Mouse (Mus musculus) left cerebral cortex, postnatal 10 days (tissue): ENCODE measurements around the gene Cacng2. TPM values are rescaled to one million over a fixed set of nuclear protein-coding genes. Genes with fewer than 3 reads are reported as not detected.
"Not testable (repeated sequence)": the region's sequence is repeated elsewhere in the genome, so short reads cannot be mapped to it uniquely, and the experiment has no call there.

Experiments used
- DNase-seq, 2 experiments: peaks; one replicate each; pipeline ENCODE4 v3.0.0; 2021 to 2022; ENCODE audit warnings: low spot score in 2 of 2, mixed read lengths in 1 of 2; ENCODE audit errors: extremely low spot score in 1 of 2
- intact Hi-C: fragments of 180-260 bp; cut with DNase I; formaldehyde crosslinking; loops from one replicate; pipeline ENCODE4 v1.15.1; 2025
- total RNA-seq, 2 experiments: library from RNA; stranded (reverse); gene quantifications; 2 replicates each; pipeline ENCODE4 v1.2.3; 2021

Cacng2 gene
- total RNA-seq, 2 experiments from 2014 or later = 53.3 to 55.1 TPM

- intact Hi-C loops = no loop called here
- DNase-seq = no peak
These were observed 77.1 kb downstream of the Cacng2 start for GRCm38 (mm10) chr15:78042706-78043105.

DNA sequence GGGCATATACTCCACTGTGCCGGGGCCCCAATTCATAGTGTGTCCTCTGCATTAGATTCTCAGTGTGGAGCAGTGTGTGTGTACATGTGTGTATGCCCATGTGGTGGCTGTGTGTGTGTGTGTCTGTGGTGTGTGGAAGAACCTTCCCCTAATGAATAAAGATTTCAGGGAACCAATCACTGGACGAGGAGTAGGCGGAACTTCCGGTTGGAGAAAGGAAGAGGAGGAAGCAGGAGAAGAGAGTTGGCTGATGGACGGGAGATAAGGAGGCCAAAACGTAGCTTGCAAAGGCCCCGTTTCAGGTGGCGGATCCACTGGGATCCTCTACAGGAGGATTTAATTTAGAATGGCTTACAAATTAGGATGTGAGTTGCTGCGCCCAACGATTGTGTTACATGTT, 82.2 kb downstream of the Cacng2 start:
- DNase-seq = no peak
- intact Hi-C loops = no loop called here

GRCm38 (mm10) chr15:78036586-78036985, 83.2 kb downstream of the Cacng2 start:
- intact Hi-C loops = no loop called here
- DNase-seq = no peak

DNA sequence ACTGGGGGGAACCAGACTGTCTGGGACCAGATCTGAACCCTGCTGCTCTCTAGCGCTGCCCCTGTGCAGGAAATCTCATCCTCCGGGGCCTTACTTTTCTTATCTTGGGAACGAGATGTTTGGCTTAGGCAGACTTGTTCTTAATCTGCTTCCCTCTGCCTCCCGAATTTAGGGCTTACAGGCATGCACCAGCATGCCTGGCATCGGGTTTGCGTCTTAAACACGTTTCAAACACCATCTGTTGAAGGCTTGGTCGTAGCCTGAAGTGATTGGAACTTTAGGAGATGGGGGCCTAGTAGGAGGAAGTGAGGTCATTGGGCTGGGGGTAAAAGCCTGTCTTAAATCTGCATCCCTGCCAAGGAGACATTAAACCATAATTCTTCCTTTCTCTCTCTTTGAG, 89.9 kb downstream of the Cacng2 start:
- intact Hi-C loops = no loop called here
- no peak for DNase-seq

GRCm38 (mm10) chr15:78026521-78026920, 93.3 kb downstream of the Cacng2 start:
- intact Hi-C loops = no loop called here
- peak in 1 of 2 experiments; percentile 26 for DNase-seq

- DNase-seq = no peak
- intact Hi-C loops = no loop called here
These were observed 95.6 kb downstream of the Cacng2 start for GRCm38 (mm10) chr15:78024211-78024610.

DNA sequence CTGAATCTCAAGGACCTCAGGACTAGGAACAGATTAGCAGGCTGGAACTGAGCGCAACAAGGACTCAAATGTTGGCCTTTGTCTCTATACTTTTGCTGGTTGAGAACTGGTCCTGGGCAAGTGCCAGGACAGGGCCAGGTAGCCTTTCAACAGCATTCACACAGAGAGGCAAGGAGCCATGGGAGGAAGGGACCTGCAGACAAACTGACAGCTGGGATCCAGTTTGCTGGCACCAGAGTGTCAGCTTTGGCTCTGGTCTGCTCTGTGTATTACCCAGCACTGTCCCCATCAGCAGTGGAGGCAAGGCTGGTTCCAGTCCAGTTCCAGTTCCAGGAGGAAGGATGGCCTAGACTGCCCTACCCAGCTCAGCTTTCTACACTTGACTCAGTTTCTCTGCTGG, 105.8 kb downstream of the Cacng2 start:
- no peak for DNase-seq
- intact Hi-C loops = no loop called here

- intact Hi-C loops = not testable (repeated sequence)
These were observed 111.6 kb downstream of the Cacng2 start for GRCm38 (mm10) chr15:78008206-78008605.

GRCm38 (mm10) chr15:78003929-78004328, 115.9 kb downstream of the Cacng2 start:
- DNase-seq = no peak

More at GRCm38 (mm10) chr15:78008206-78008605, 111.6 kb downstream of the Cacng2 start:
- DNase-seq = not testable (repeated sequence)

GRCm38 (mm10) chr15:78001400-78001799, 118.4 kb downstream of the Cacng2 start:
- DNase-seq = no peak
- intact Hi-C loops = no loop called here

More at GRCm38 (mm10) chr15:78003929-78004328, 115.9 kb downstream of the Cacng2 start:
- intact Hi-C loops = no loop called here

GRCm38 (mm10) chr15:77988541-77988940, 131.3 kb downstream of the Cacng2 start:
- intact Hi-C loops = loop anchor here (10.0 kb wide), 2 partner anchors 346 to 436 kb away; partner anchors contain the start of gene Kctd17
- DNase-seq = no peak

- no peak for DNase-seq
- intact Hi-C loops = loop anchor here (5.0 to 10.0 kb wide), 4 partner anchors 134 to 441 kb away; partner anchors contain the start of genes Ift27 and Kctd17
These were observed 136.4 kb downstream of the Cacng2 start for GRCm38 (mm10) chr15:77983391-77983790.

DNA sequence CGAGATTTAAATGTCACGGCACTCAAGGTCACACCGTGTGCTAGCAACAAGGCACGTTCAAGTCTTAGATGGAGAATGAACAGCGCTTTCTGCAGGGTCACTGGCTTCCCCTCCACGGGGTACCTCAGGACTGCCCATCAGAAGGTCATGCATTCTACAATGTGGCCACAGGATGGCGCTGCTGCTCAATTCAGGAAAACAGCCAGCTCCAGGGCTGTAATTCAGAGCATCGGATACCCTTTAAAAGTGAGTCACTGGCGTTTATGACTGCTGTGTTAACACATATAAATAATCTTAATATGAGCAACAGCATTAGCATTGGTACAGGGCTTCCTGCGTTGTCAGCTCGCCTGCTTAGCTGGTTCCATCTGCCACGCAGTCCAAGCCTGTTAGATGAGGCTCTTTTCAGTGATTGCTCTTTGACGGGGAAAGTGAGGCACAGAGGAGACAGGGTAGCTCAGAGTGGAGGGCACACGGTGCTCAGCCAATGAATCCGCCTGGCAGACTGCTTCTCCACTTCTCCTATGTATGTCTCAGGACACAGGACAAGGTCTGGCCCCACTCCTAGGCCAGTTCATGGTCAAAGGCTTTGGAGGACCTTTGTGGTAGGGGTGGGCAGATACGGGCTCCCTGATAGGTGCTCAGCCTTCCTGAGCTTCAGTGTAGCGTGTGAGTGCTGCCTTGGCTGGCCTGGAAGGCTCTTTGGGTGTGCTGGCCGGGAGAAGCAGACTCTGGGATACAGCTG, 137.5 kb downstream of the Cacng2 start:
- DNase-seq = peak; percentile 70 to 76
- intact Hi-C loops = loop anchor here (5.0 to 10.0 kb wide), 4 partner anchors 135 to 442 kb away; partner anchors contain the start of genes Ift27 and Kctd17

GRCm38 (mm10) chr15:77981181-77981680, 138.6 kb downstream of the Cacng2 start:
- intact Hi-C loops = loop anchor here (2.0 to 10.0 kb wide), 5 partner anchors 136 to 444 kb away; partner anchors contain the start of genes Ift27 and Kctd17
- DNase-seq = no peak

- peak in 1 of 2 experiments; percentile 40 for DNase-seq
- intact Hi-C loops = no loop called here
These were observed 140.4 kb downstream of the Cacng2 start for GRCm38 (mm10) chr15:77979427-77979865.

DNA sequence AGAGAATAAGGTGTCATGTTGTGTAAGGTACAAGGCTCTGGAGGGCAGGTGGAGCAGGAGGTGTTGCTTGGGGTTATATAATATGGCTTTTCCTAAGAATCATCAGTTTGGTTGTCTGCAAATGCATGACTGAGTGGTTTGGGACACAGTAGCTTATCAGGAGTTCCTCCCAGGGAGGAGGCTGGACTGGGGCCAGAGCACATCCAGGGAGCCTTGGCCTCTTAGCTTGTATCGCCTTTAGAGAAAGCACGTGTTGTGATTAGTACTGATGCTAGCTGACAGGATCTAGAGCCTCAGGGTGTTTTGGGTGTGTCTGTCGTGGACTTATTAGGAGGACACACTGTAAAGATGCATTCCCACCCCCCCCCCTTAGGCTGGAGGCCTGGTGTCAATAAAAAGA, 142.2 kb downstream of the Cacng2 start:
- DNase-seq = no peak
- intact Hi-C loops = no loop called here

DNA sequence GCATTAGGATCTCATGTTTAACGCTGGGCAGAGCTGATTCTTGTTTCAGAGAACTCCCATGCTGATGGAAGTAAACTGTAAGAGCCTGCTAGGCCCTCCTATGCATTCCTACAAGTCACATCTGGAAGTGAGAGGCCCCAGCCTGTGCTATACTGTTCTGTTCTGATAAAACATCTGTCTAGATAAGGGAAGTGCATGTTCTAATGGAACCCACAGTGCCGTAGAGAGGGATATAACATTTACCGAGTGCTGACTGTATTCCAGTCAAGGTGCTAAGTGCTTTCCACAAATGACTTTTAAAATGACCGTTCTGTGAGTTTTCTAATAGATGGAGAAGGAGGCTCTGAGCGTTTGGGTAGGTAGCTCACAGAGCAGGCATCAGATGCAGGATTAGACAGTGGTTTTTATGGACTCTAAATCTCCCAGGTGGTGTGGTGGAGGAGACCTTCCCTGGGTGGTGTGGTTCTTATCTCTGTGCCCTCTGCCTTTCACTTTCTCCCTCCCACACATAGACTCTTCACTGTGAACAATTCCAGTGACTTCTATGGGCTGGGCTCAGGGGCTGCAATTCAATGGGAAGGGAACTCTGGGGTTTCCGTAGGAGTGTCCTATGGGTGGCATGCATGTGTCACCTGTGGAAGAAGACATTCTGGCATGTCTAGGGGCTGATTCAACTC, 145.5 kb downstream of the Cacng2 start:
- intact Hi-C loops = no loop called here
- DNase-seq = no peak

DNA sequence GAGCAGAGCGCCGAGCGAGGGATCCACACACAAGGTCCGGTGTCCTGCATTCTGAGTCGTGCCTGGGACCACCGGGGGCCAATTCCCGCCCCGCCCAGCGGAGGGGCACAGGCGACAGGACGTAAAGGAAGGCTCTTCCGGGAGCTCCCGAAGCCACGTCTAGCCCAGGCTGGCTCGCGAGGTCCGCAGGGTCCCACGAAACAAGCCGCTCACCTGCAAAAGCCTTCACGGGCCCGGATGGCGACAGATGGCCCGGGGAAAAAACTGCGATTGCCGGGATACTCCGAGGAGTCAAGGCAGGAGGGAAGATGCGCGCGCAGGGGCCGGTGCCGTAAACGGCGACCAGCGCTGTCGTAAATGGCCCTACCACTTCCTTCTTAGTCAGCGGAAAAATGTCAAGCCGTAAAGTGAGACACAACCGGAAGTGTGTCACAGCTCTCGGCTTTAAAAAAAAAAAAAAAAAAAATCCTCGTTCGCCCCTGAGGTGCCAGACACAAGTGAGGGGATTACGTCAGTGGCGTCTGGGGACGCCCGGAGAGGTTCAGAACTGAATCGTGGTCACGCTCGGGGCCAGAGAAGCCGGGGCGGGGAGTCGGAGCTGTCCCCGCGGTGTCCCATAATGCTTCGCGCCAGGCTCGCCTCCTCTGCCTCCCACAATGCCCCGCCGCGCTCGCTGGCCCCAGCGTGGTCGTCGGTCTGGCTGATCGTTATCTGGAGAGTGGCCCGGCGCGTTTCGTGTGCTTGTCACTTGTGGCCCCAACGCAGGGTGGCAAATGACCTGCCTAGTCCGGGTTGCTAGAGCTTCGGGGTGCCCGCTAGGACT, 149.1 kb downstream of the Cacng2 start, which contains the start of gene Eif3d:
TSS of gene Eif3d (minus strand) at position 344 of the 823 bp plus-strand sequence.
- DNase-seq = peak; percentile 97 to 98
- intact Hi-C loops = no loop called here
